Mouse (Mus musculus) olfactory bulb, adult 2 months (tissue): Measurements from ENCODE around the gene Gm49368. TPM values are rescaled to one million over a fixed set of nuclear protein-coding genes. Genes with fewer than 3 reads are reported as not detected.
"Not testable (repeated sequence)": the region's sequence is repeated elsewhere in the genome, so short reads cannot be mapped to it uniquely, and the experiment has no call there.

Source experiments
- H3K27ac ChIP-seq: fragments of 200-500 bp; 2 replicates; pipeline ENCODE4 v1.5.1; 2012; ENCODE audit warnings: low read depth, low read length; ENCODE audit not compliant: insufficient read depth
- H3K4me1 ChIP-seq: fragments of 200-500 bp; 2 replicates; pipeline ENCODE4 v1.6.1; 2012; ENCODE audit warnings: low read length; ENCODE audit not compliant: control insufficient read depth, insufficient read depth
- H3K4me3 ChIP-seq: fragments of 200-500 bp; 2 replicates; pipeline ENCODE4 v1.5.1; 2012; ENCODE audit warnings: mild to moderate bottlenecking, low read depth, low read length, moderate library complexity; ENCODE audit not compliant: insufficient read depth
- CTCF ChIP-seq: fragments of 200-500 bp; IDR thresholded peaks from 2 replicates; pipeline ENCODE4 v1.5.1; 2012; ENCODE audit warnings: low read depth, mild to moderate bottlenecking, low read length, moderate library complexity; ENCODE audit not compliant: insufficient read depth
- POLR2A ChIP-seq: fragments of 200-500 bp; IDR thresholded peaks from 2 replicates; pipeline ENCODE4 v1.6.1; 2012; ENCODE audit warnings: mild to moderate bottlenecking, low read depth, low read length, moderate library complexity; ENCODE audit not compliant: insufficient read depth
- WGBS: fragments of 180-500 bp; shearing (Covaris S2); methylation state at CpG from one replicate; pipeline ENCODE4 v1.1.7; 2018; 5-methylcytosine and 5-hydroxymethylcytosine counted together
- polyA plus RNA-seq: library from polyadenylated mRNA; stranded (reverse); fragments of >200 nt; gene quantifications from 2 replicates; pipeline ENCODE4 v1.2.4, GENCODE M21; 2012; ENCODE audit warnings: low replicate concordance; ENCODE audit not compliant: missing spikeins, insufficient read depth, insufficient read length

Gm49368 gene
- polyA plus RNA-seq, 1 experiment: not detected

DNA sequence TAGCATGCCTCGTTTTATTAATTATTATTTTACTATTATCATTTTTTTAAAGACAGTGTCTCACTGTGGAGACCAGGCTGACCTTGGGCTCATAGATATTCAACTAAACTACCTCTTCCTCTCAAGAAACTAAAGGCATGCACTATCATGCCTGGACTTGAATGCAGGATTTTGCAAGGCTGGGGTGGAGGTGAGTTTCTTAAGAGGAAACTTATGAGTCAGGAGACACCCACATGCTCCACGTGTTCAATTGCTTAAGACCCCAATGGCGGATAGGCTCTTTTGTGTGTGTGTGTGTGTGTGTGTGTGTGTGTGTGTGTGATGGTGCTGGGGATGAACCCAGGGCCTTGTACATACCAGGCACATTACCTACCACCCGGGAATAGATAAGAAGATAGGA, 37.1 kb upstream of the Gm49368 start:
- no peak overlapping the region for H3K27ac ChIP-seq
- TF ChIP-seq CTCF (no peak), POLR2A (no peak)
- 79% methylated on average over 4 of the region's 4 CpGs for WGBS
- H3K4me3 ChIP-seq: no peak overlapping the region
- no peaks in the 10 kb centered on the region for H3K4me1 ChIP-seq

GRCm38 (mm10) chr7:128031403-128031976, 31.0 kb upstream of the Gm49368 start:
- Histone ChIP-seq H3K4me1 (no peaks in the 10 kb centered on the region), H3K4me3 (no peak overlapping the region), H3K27ac (no peak overlapping the region)
- TF ChIP-seq POLR2A: no peak
- 44% methylated on average over 9 of the region's 9 CpGs for WGBS

DNA sequence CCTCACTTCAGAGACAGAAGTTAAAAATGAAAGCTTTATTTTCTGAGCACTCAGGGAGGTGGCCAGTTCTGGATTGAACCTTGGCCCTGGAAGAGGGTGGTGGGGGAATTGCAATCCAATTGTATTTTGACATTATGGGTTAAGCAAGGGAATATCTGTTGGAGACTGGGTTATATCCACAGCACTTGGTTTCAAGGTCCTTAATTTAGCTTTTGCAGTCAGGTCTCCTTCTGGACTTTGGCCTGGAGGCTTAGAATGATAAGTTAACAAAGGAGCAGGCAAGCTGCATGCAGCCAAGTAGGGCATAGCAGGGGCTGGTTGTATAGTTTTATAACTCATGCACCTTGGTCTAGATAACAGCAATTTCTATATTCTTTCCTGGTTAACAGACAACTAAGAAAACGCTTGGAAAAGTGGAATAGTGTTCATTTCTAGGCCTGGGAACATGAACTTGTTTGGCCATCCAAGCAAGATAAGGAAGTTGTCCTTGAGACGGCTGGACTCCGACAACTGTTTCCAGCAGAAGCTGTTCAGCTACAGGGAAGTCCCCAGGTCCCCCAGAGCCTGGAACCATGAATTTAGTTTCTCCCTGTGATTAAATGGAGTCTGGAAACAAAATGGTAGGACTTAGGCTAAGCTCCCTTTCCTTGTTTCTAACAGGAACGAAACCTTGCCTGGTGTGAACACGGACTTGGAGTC, 30.0 kb upstream of the Gm49368 start:
- no peaks in the 10 kb centered on the region for H3K4me1 ChIP-seq
- WGBS: 90% methylated on average over 5 of the region's 5 CpGs

GRCm38 (mm10) chr7:128032989-128033293, 29.5 kb upstream of the Gm49368 start:
- WGBS: 90% methylated on average over 3 of the region's 3 CpGs
- Histone ChIP-seq H3K4me1 (no peaks in the 10 kb centered on the region), H3K27ac (no peak overlapping the region), H3K4me3 (no peak overlapping the region)
- TF ChIP-seq CTCF (no peak), POLR2A (no peak)

More for the DNA sequence above, 30.0 kb upstream of the Gm49368 start:
- no peak overlapping the region for H3K4me3 ChIP-seq
- no peak for TF ChIP-seq CTCF
- no peak for TF ChIP-seq POLR2A
- no peak overlapping the region for H3K27ac ChIP-seq

DNA sequence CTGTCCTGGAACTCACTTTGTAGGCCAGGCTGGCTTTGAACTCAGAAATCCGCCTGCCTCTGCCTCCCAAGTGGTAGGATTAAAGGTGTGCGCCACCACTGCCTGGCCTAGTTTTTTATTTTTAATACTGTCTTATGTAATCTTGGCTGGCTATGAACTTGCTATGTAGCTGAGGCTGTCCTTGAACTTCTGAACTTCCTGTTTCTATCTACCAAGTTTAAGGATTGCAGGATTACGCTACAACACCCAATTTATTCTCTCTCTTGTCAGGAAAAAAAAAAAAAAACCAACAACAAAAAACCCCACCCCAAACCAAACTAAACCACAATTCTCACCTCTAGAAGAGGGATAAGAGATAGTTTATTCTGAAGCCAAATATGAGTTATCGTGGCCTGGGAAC, 28.9 kb upstream of the Gm49368 start:
- 98% methylated on average over 4 of the region's 4 CpGs for WGBS
- H3K4me1 ChIP-seq: no peaks in the 10 kb centered on the region

GRCm38 (mm10) chr7:128042161-128042820, 20.2 kb upstream of the Gm49368 start:
- not testable (repeated sequence) for H3K4me3 ChIP-seq, H3K4me1 ChIP-seq, H3K27ac ChIP-seq
- 79% methylated on average over 15 of the region's 15 CpGs for WGBS

More for the DNA sequence above, 28.9 kb upstream of the Gm49368 start:
- Histone ChIP-seq H3K27ac (no peak overlapping the region), H3K4me3 (no peak overlapping the region)
- no peak for TF ChIP-seq CTCF
- TF ChIP-seq POLR2A: no peak

DNA sequence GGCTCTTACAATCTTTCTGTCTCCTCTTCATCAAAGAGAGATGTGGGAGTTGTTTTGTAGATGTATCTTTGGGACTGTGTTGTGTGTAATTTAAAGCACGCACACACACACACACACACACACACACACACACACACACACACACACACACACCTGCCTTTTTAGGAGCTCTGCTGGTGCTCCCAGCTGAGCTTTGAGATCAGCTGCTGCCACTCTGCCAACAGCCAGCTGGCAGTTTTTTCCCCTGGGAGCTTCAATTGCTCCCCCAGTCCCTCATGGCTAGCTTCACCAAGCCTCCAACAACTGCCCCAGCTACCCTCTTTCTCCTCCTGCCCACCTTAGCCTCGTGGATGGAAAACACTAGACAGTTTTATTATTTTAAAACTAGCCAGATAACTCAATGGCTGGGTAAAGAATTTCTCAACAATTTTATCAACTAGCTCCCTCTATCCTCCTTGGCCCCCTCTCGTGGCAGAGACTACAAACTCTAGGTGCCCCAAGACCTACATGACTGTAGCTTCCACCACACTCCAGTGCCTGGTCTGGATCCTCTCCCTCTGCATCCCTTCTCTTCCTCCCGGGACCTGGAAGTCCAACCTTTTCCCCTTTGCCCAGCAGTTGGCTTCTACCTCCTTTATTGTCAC, 18.2 kb upstream of the Gm49368 start:
- 61% methylated on average over 4 of the region's 4 CpGs for WGBS
- Histone ChIP-seq H3K4me1 (no peaks in the 10 kb centered on the region), H3K4me3 (no peak overlapping the region), H3K27ac (no peak overlapping the region)
- TF ChIP-seq CTCF: no peak
- TF ChIP-seq POLR2A: no peak

GRCm38 (mm10) chr7:128045640-128046039, 16.8 kb upstream of the Gm49368 start:
- TF ChIP-seq POLR2A (no peak), CTCF (no peak)
- Histone ChIP-seq H3K4me1 (no peaks in the 10 kb centered on the region), H3K27ac (no peak overlapping the region), H3K4me3 (no peak overlapping the region)
- 77% methylated on average over 2 of the region's 2 CpGs for WGBS

GRCm38 (mm10) chr7:128048819-128049218, 13.7 kb upstream of the Gm49368 start:
- WGBS: 96% methylated on average over 4 of the region's 4 CpGs
- H3K27ac ChIP-seq: no peak overlapping the region
- no peak overlapping the region for H3K4me3 ChIP-seq
- no peaks in the 10 kb centered on the region for H3K4me1 ChIP-seq
- TF ChIP-seq POLR2A: no peak
- no peak for TF ChIP-seq CTCF
